Mouse (Mus musculus): Measurements from ENCODE around the gene Fkrp. TPM values are rescaled to one million over a fixed set of nuclear protein-coding genes. Genes with fewer than 3 reads are reported as not detected.

Gene Fkrp
- polyA plus RNA-seq, 1 experiment = 14.8 TPM

- no peak for TF ChIP-seq FLI1 (IDR thresholded peaks at IDR 0.05; ENCODE audit: low read length)
- TF ChIP-seq GATA1 (IDR thresholded peaks at IDR 0.05; ENCODE audit: borderline replicate concordance, low read length) = no peak
- Histone ChIP-seq H3K4me1 (peaks cover 15% of the 10 kb centered on the region), H3K36me3 (replicated peaks; ENCODE audit: low read length) (no peaks in the 10 kb centered on the region), H3K4me3 (replicated peaks) (no peak overlapping the region), H3K9me3 (peaks cover 7% of the 10 kb centered on the region), H3K27me3 (replicated peaks) (peaks cover 26% of the 10 kb centered on the region)
Observed at GRCm38 (mm10) chr7:16761005-16761481, 55.5 kb downstream of the Fkrp start.

- Histone ChIP-seq H3K27me3 (replicated peaks) (peaks cover 33% of the 10 kb centered on the region), H3K4me3 (replicated peaks) (no peak overlapping the region), H3K4me1 (peaks cover 22% of the 10 kb centered on the region), H3K36me3 (replicated peaks; ENCODE audit: low read length) (no peaks in the 10 kb centered on the region), H3K9me3 (peaks cover 7% of the 10 kb centered on the region)
- TF ChIP-seq FLI1 (IDR thresholded peaks at IDR 0.05; ENCODE audit: low read length) = no peak
- no peak for TF ChIP-seq GATA1 (IDR thresholded peaks at IDR 0.05; ENCODE audit: borderline replicate concordance, low read length)
Observed at GRCm38 (mm10) chr7:16760292-16760691, 56.2 kb downstream of the Fkrp start.

Other genes starting within 250 kb of the Fkrp start
- 2.7 TPM in 2 replicates for gene Arhgap35, start 201.7 kb downstream of the Fkrp start, polyA plus RNA-seq (2012; ENCODE audit: insufficient read depth, low replicate concordance)
- gene Ceacam15, start 141.0 kb downstream of the Fkrp start, polyA plus RNA-seq (2012; ENCODE audit: insufficient read depth, low replicate concordance) = 0.10 TPM in 1 of 2 replicates, not detected in the other
- not detected in 2 replicates for gene Ceacam9, start 94.8 kb downstream of the Fkrp start, polyA plus RNA-seq (2012; ENCODE audit: insufficient read depth, low replicate concordance)
- gene Ap2s1, start 78.3 kb downstream of the Fkrp start, polyA plus RNA-seq (2012; ENCODE audit: insufficient read depth, low replicate concordance) = 1,190 and 1,969 TPM in 2 replicates
- gene Slc1a5, start 35.4 kb downstream of the Fkrp start, polyA plus RNA-seq (2012; ENCODE audit: insufficient read depth, low replicate concordance) = 35.2 and 52.2 TPM in 2 replicates
- 83.0 and 118 TPM in 2 replicates for gene Strn4, start 843 bp downstream of the Fkrp start, polyA plus RNA-seq (2012; ENCODE audit: insufficient read depth, low replicate concordance)
- 54.4 and 70.1 TPM in 2 replicates for gene Prkd2, start 26.2 kb upstream of the Fkrp start, polyA plus RNA-seq (2012; ENCODE audit: insufficient read depth, low replicate concordance)
- 3.3 and 10.9 TPM in 2 replicates for gene Dact3, start 58.6 kb upstream of the Fkrp start, polyA plus RNA-seq (2012; ENCODE audit: insufficient read depth, low replicate concordance)
- not detected in 2 replicates for gene Gng8, start 75.1 kb upstream of the Fkrp start, polyA plus RNA-seq (2012; ENCODE audit: insufficient read depth, low replicate concordance)
- gene Ptgir, start 89.8 kb upstream of the Fkrp start, polyA plus RNA-seq (2012; ENCODE audit: insufficient read depth, low replicate concordance) = 56.9 and 66.7 TPM in 2 replicates
- gene Calm3, start 107.4 kb upstream of the Fkrp start, polyA plus RNA-seq (2012; ENCODE audit: insufficient read depth, low replicate concordance) = 823 and 866 TPM in 2 replicates
- not detected in 2 replicates for gene Pnmal2, start 128.0 kb upstream of the Fkrp start, polyA plus RNA-seq (2012; ENCODE audit: insufficient read depth, low replicate concordance)
- not detected in 2 replicates for gene Pnmal1, start 142.9 kb upstream of the Fkrp start, polyA plus RNA-seq (2012; ENCODE audit: insufficient read depth, low replicate concordance)
- 0.06 and 1.4 TPM in 2 replicates for gene Gm42372, start 166.4 kb upstream of the Fkrp start, polyA plus RNA-seq (2012; ENCODE audit: insufficient read depth, low replicate concordance)
- gene Ccdc8, start 176.0 kb upstream of the Fkrp start, polyA plus RNA-seq (2012; ENCODE audit: insufficient read depth, low replicate concordance) = 2.9 and 5.3 TPM in 2 replicates
- 55.6 and 70.0 TPM in 2 replicates for gene Ppp5c, start 211.2 kb upstream of the Fkrp start, polyA plus RNA-seq (2012; ENCODE audit: insufficient read depth, low replicate concordance)
- gene Hif3a, start 245.7 kb upstream of the Fkrp start, polyA plus RNA-seq (2012; ENCODE audit: insufficient read depth, low replicate concordance) = 3.3 and 5.6 TPM in 2 replicates